Mouse (Mus musculus) heart, adult 2 months (tissue): ENCODE measurements around the gene Slit3. TPM values are rescaled to one million over a fixed set of nuclear protein-coding genes. Genes with fewer than 3 reads are reported as not detected.

Experiments used
- DNase-seq, 2 experiments: peaks; one replicate each; pipeline ENCODE4 v3.0.0; 2021
- H3K27ac ChIP-seq: fragments of 200-600 bp; 2 replicates; pipeline ENCODE4 v1.8.1; 2022
- H3K27me3 ChIP-seq: fragments of 200-500 bp; 2 replicates; pipeline ENCODE4 v1.6.1; 2012; ENCODE audit warnings: mild to moderate bottlenecking, low read length, inconsistent platforms, mixed read lengths; ENCODE audit not compliant: control insufficient read depth, insufficient read depth
- H3K36me3 ChIP-seq: fragments of 200-500 bp; 2 replicates; pipeline ENCODE4 v1.6.1; 2012; ENCODE audit warnings: low read length, inconsistent platforms; ENCODE audit not compliant: control insufficient read depth, insufficient read depth
- H3K4me1 ChIP-seq: fragments of 200-500 bp; 2 replicates; pipeline ENCODE4 v1.6.1; 2011; ENCODE audit warnings: low read length; ENCODE audit not compliant: control insufficient read depth, insufficient read depth
- H3K4me3 ChIP-seq: fragments of 200-600 bp; 2 replicates; pipeline ENCODE4 v1.8.1; 2022
- H3K79me2 ChIP-seq: fragments of 200-500 bp; replicated peaks from 2 replicates; pipeline ENCODE4 v1.6.1; 2012; ENCODE audit warnings: mild to moderate bottlenecking, inconsistent platforms, low read length, moderate library complexity, mixed read lengths; ENCODE audit not compliant: control insufficient read depth, insufficient read depth
- H3K9ac ChIP-seq: fragments of 200-500 bp; 2 replicates; pipeline ENCODE4 v1.6.1; 2012; ENCODE audit warnings: low read depth, mild to moderate bottlenecking, control low read depth, inconsistent platforms, low read length, mixed read lengths
- CTCF ChIP-seq: fragments of 200-600 bp; IDR thresholded peaks from 2 replicates; pipeline ENCODE4 v1.8.1; 2022; ENCODE audit warnings: antibody characterized with exemption, mild to moderate bottlenecking, moderate library complexity
- EP300 ChIP-seq: fragments of 200-500 bp; IDR thresholded peaks from 2 replicates; pipeline ENCODE4 v1.6.1; 2011; ENCODE audit warnings: low read depth, low read length, control low read depth; ENCODE audit not compliant: insufficient read depth
- POLR2A ChIP-seq: fragments of 200-500 bp; IDR thresholded peaks from 2 replicates; pipeline ENCODE4 v1.6.1; 2011; ENCODE audit warnings: mild to moderate bottlenecking, low read depth, low read length, control low read depth; ENCODE audit not compliant: insufficient read depth
- WGBS: fragments of 180-500 bp; shearing (Covaris S2); methylation state at CpG from one replicate; pipeline ENCODE4 v1.1.7; 2018; 5-methylcytosine and 5-hydroxymethylcytosine counted together
- intact Hi-C: fragments of 180-260 bp; cut with DNase I; formaldehyde crosslinking; loops from one replicate; pipeline ENCODE4 v1.15.1; 2025
- polyA plus RNA-seq: library from polyadenylated mRNA; depleted of rRNA; stranded (reverse); fragments of >200 nt; gene quantifications from 2 replicates; pipeline ENCODE4 v1.2.3, GENCODE M21; 2012
- total RNA-seq, 2 experiments: library from RNA; stranded (reverse); gene quantifications; 2 replicates each; pipeline ENCODE4 v1.2.3; 2021

Gene Slit3
- total and polyA plus RNA-seq, 3 experiments = 12.3 to 15.8 (median 14.6) TPM

GRCm38 (mm10) chr11:35366611-35367010, 245.6 kb downstream of the Slit3 start:
- intact Hi-C loops = no loop called here
- Histone ChIP-seq H3K27ac (no peak overlapping the region), H3K27me3 (no peaks in the 10 kb centered on the region), H3K4me3 (no peak overlapping the region), H3K79me2 (no peaks in the 10 kb centered on the region), H3K9ac (no peak overlapping the region), H3K4me1 (no peaks in the 10 kb centered on the region), H3K36me3 (no peaks in the 10 kb centered on the region)
- DNase-seq = peak in 1 of 2 experiments; percentile 24
- no peak for TF ChIP-seq EP300
- no peak for TF ChIP-seq CTCF
- no peak for TF ChIP-seq POLR2A
- whole genome bisulfite sequencing = 53% methylated on average over 4 of the region's 4 CpGs

- DNase-seq = no peak
- 78% methylated on average over 4 of the region's 4 CpGs for WGBS
- TF ChIP-seq POLR2A (no peak), CTCF (peak; percentile 28)
- Histone ChIP-seq H3K27me3 (no peaks in the 10 kb centered on the region), H3K27ac (no peak overlapping the region), H3K36me3 (no peaks in the 10 kb centered on the region), H3K9ac (no peak overlapping the region), H3K79me2 (no peaks in the 10 kb centered on the region), H3K4me3 (no peak overlapping the region), H3K4me1 (no peaks in the 10 kb centered on the region)
- intact Hi-C loops = no loop called here
Observed at GRCm38 (mm10) chr11:35367248-35367647, 246.2 kb downstream of the Slit3 start.

GRCm38 (mm10) chr11:35369964-35370363, 248.9 kb downstream of the Slit3 start:
- Histone ChIP-seq H3K36me3 (no peaks in the 10 kb centered on the region), H3K4me3 (no peak overlapping the region), H3K4me1 (no peaks in the 10 kb centered on the region), H3K27me3 (no peaks in the 10 kb centered on the region), H3K79me2 (no peaks in the 10 kb centered on the region), H3K9ac (no peak overlapping the region), H3K27ac (no peak overlapping the region)
- no peak for TF ChIP-seq POLR2A
- peak; percentile 29 to 40 for DNase-seq
- 34% methylated on average over 7 of the region's 7 CpGs for WGBS
- intact Hi-C loops = no loop called here

GRCm38 (mm10) chr11:35370705-35371104, 249.7 kb downstream of the Slit3 start:
- no peak for DNase-seq
- H3K27me3 ChIP-seq = no peaks in the 10 kb centered on the region
- H3K27ac ChIP-seq = no peak overlapping the region
- intact Hi-C loops = no loop called here
- H3K9ac ChIP-seq = no peak overlapping the region
- 33% methylated on average over 5 of the region's 5 CpGs for whole genome bisulfite sequencing
- H3K4me1 ChIP-seq = no peaks in the 10 kb centered on the region
- no peaks in the 10 kb centered on the region for H3K79me2 ChIP-seq
- H3K36me3 ChIP-seq = no peaks in the 10 kb centered on the region
- TF ChIP-seq POLR2A (no peak), CTCF (no peak), EP300 (no peak)
- H3K4me3 ChIP-seq = no peak overlapping the region

GRCm38 (mm10) chr11:35372410-35372809, 251.4 kb downstream of the Slit3 start:
- DNase-seq = no peak
- Histone ChIP-seq H3K79me2 (no peaks in the 10 kb centered on the region), H3K27ac (no peak overlapping the region), H3K4me3 (no peak overlapping the region), H3K27me3 (no peaks in the 10 kb centered on the region), H3K36me3 (no peaks in the 10 kb centered on the region), H3K4me1 (no peaks in the 10 kb centered on the region), H3K9ac (no peak overlapping the region)
- TF ChIP-seq POLR2A = no peak
- no peak for TF ChIP-seq EP300
- TF ChIP-seq CTCF = 0 out of 2 replicates have a peak, but pooled peaks have one; percentile 18
- intact Hi-C loops = no loop called here
- WGBS = 90% methylated on average over 3 of the region's 3 CpGs

GRCm38 (mm10) chr11:35375072-35375471, 254.0 kb downstream of the Slit3 start:
- H3K36me3 ChIP-seq = no peaks in the 10 kb centered on the region
- intact Hi-C loops = no loop called here
- H3K79me2 ChIP-seq = no peaks in the 10 kb centered on the region
- no peak overlapping the region for H3K4me3 ChIP-seq
- no peaks in the 10 kb centered on the region for H3K4me1 ChIP-seq
- WGBS = 76% methylated on average over 4 of the region's 4 CpGs
- no peak for DNase-seq
- no peak for TF ChIP-seq POLR2A
- H3K27me3 ChIP-seq = no peaks in the 10 kb centered on the region
- no peak overlapping the region for H3K9ac ChIP-seq
- no peak overlapping the region for H3K27ac ChIP-seq

- no peaks in the 10 kb centered on the region for H3K79me2 ChIP-seq
- intact Hi-C loops = no loop called here
- no peak overlapping the region for H3K4me3 ChIP-seq
- no peaks in the 10 kb centered on the region for H3K36me3 ChIP-seq
- DNase-seq = no peak
- H3K4me1 ChIP-seq = no peaks in the 10 kb centered on the region
- WGBS = 77% methylated on average over 7 of the region's 7 CpGs
- no peak overlapping the region for H3K9ac ChIP-seq
- TF ChIP-seq CTCF (no peak), POLR2A (no peak), EP300 (no peak)
- no peaks in the 10 kb centered on the region for H3K27me3 ChIP-seq
- H3K27ac ChIP-seq = no peak overlapping the region
Observed at GRCm38 (mm10) chr11:35378802-35379201, 257.8 kb downstream of the Slit3 start.
